Mouse (Mus musculus) gastrocnemius, postnatal 4 days (tissue): ENCODE measurements around the gene R3hcc1l. TPM values are rescaled to one million over a fixed set of nuclear protein-coding genes. Genes with fewer than 3 reads are reported as not detected.

Experiments used
- total RNA-seq, 2 experiments: library from RNA; stranded (reverse); gene quantifications; 2 replicates each; pipeline ENCODE4 v1.2.3; 2021

R3hcc1l gene
- total RNA-seq, 2 experiments from 2014 or later = 15.0 to 16.7 TPM

Other genes with a start within 250 kb of the R3hcc1l start
- under 1 TPM; 0.34 to 0.57 TPM for gene Crtac1, start 87.0 kb upstream of the R3hcc1l start, total RNA-seq
- gene Loxl4, start 94.1 kb downstream of the R3hcc1l start, total RNA-seq = 1 to 10 TPM; 1.5 to 2.4 TPM
- 1 to 10 TPM; 5.5 to 7.3 TPM for gene Pyroxd2, start 234.0 kb downstream of the R3hcc1l start, total RNA-seq